Mouse (Mus musculus): ENCODE measurements around the gene Jph4. TPM values are rescaled to one million over a fixed set of nuclear protein-coding genes. Genes with fewer than 3 reads are reported as not detected.
A peak's percentile ranks its signal among the peaks of the same experiment; 100 is the strongest.

The Jph4 gene
- polyA plus RNA-seq, 1 experiment from 2014 or later = not detected

GRCm38 (mm10) chr14:55102253-55102785, 14.4 kb downstream of the Jph4 start:
- no peak for ATAC-seq (ENCODE audit: low read depth)
- WGBS (ENCODE audit: insufficient replicate concordance) = 78% methylated on average over 15 of the region's 15 CpGs
- Histone ChIP-seq H3K36me3 (ENCODE audit: control insufficient read depth, insufficient read depth) (peaks cover 9% of the 10 kb centered on the region), H3K4me3 (ENCODE audit: low read depth, low read length) (no peak overlapping the region), H3K9ac (ENCODE audit: low read depth, low read length) (no peak overlapping the region), H3K27ac (ENCODE audit: low read length) (no peak overlapping the region), H3K9me3 (replicated peaks; ENCODE audit: control insufficient read depth, low read length) (no peaks in the 10 kb centered on the region), H3K4me2 (ENCODE audit: low read depth, low read length) (no peak overlapping the region), H3K4me1 (ENCODE audit: control insufficient read depth, low read depth, low read length) (peaks cover 15% of the 10 kb centered on the region), H3K27me3 (ENCODE audit: control insufficient read depth, insufficient read depth, low read depth, low read length) (no peaks in the 10 kb centered on the region)

- peaks cover 12% of the 10 kb centered on the region for H3K4me1 ChIP-seq (ENCODE audit: control insufficient read depth, low read depth, low read length)
- H3K36me3 ChIP-seq (ENCODE audit: control insufficient read depth, insufficient read depth) = peaks cover 9% of the 10 kb centered on the region
- no peak overlapping the region for H3K27ac ChIP-seq (ENCODE audit: low read length)
- H3K9me3 ChIP-seq (replicated peaks; ENCODE audit: control insufficient read depth, low read length) = no peaks in the 10 kb centered on the region
- no peaks in the 10 kb centered on the region for H3K27me3 ChIP-seq (ENCODE audit: control insufficient read depth, insufficient read depth, low read depth, low read length)
- no peak overlapping the region for H3K9ac ChIP-seq (ENCODE audit: low read depth, low read length)
- no peak overlapping the region for H3K4me2 ChIP-seq (ENCODE audit: low read depth, low read length)
- WGBS (ENCODE audit: insufficient replicate concordance) = 47% methylated on average over 4 of the region's 4 CpGs
- ATAC-seq (ENCODE audit: low read depth) = no peak
- H3K4me3 ChIP-seq (ENCODE audit: low read depth, low read length) = no peak overlapping the region
Measured at GRCm38 (mm10) chr14:55101592-55101991, 15.1 kb downstream of the Jph4 start.

GRCm38 (mm10) chr14:55098067-55098466, 18.7 kb downstream of the Jph4 start:
- no peak for ATAC-seq (ENCODE audit: low read depth)
- WGBS (ENCODE audit: insufficient replicate concordance) = 52% methylated on average over 4 of the region's 4 CpGs
- H3K4me2 ChIP-seq (ENCODE audit: low read depth, low read length) = no peak overlapping the region

GRCm38 (mm10) chr14:55097646-55098045, 19.1 kb downstream of the Jph4 start:
- no peak overlapping the region for H3K4me2 ChIP-seq (ENCODE audit: low read depth, low read length)
- H3K9ac ChIP-seq (ENCODE audit: low read depth, low read length) = no peak overlapping the region
- no peak for ATAC-seq (ENCODE audit: low read depth)
- no peaks in the 10 kb centered on the region for H3K9me3 ChIP-seq (replicated peaks; ENCODE audit: control insufficient read depth, low read length)
- WGBS (ENCODE audit: insufficient replicate concordance) = 67% methylated on average over 10 of the region's 10 CpGs
- H3K36me3 ChIP-seq (ENCODE audit: control insufficient read depth, insufficient read depth) = peaks cover 6% of the 10 kb centered on the region
- no peaks in the 10 kb centered on the region for H3K27me3 ChIP-seq (ENCODE audit: control insufficient read depth, insufficient read depth, low read depth, low read length)
- peaks cover 18% of the 10 kb centered on the region for H3K4me1 ChIP-seq (ENCODE audit: control insufficient read depth, low read depth, low read length)
- H3K4me3 ChIP-seq (ENCODE audit: low read depth, low read length) = no peak overlapping the region
- no peak overlapping the region for H3K27ac ChIP-seq (ENCODE audit: low read length)

More at GRCm38 (mm10) chr14:55098067-55098466, 18.7 kb downstream of the Jph4 start:
- H3K9me3 ChIP-seq (replicated peaks; ENCODE audit: control insufficient read depth, low read length) = no peaks in the 10 kb centered on the region
- no peaks in the 10 kb centered on the region for H3K27me3 ChIP-seq (ENCODE audit: control insufficient read depth, insufficient read depth, low read depth, low read length)
- H3K36me3 ChIP-seq (ENCODE audit: control insufficient read depth, insufficient read depth) = peaks cover 9% of the 10 kb centered on the region
- peaks cover 18% of the 10 kb centered on the region for H3K4me1 ChIP-seq (ENCODE audit: control insufficient read depth, low read depth, low read length)
- H3K9ac ChIP-seq (ENCODE audit: low read depth, low read length) = no peak overlapping the region
- no peak overlapping the region for H3K27ac ChIP-seq (ENCODE audit: low read length)
- no peak overlapping the region for H3K4me3 ChIP-seq (ENCODE audit: low read depth, low read length)

- 71% methylated on average over 9 of the region's 9 CpGs for WGBS (ENCODE audit: insufficient replicate concordance)
- ATAC-seq (ENCODE audit: low read depth) = no peak
- Histone ChIP-seq H3K9ac (ENCODE audit: low read depth, low read length) (no peak overlapping the region), H3K4me1 (ENCODE audit: control insufficient read depth, low read depth, low read length) (peaks cover 21% of the 10 kb centered on the region), H3K4me2 (ENCODE audit: low read depth, low read length) (no peak overlapping the region), H3K36me3 (ENCODE audit: control insufficient read depth, insufficient read depth) (peaks cover 4% of the 10 kb centered on the region; the same call in 1 of the 2 replicates), H3K9me3 (replicated peaks; ENCODE audit: control insufficient read depth, low read length) (no peaks in the 10 kb centered on the region), H3K27ac (ENCODE audit: low read length) (no peak overlapping the region), H3K27me3 (ENCODE audit: control insufficient read depth, insufficient read depth, low read depth, low read length) (no peaks in the 10 kb centered on the region), H3K4me3 (ENCODE audit: low read depth, low read length) (no peak overlapping the region)
Measured at GRCm38 (mm10) chr14:55096573-55097087, 20.1 kb downstream of the Jph4 start.

GRCm38 (mm10) chr14:55095671-55096070, 21.1 kb downstream of the Jph4 start:
- no peak for ATAC-seq (ENCODE audit: low read depth)
- Histone ChIP-seq H3K27ac (ENCODE audit: low read length) (0 out of 2 replicates have a peak overlapping the region, but pooled peaks have one; percentile 13), H3K4me2 (ENCODE audit: low read depth, low read length) (peak overlapping the region; percentile 76), H3K36me3 (ENCODE audit: control insufficient read depth, insufficient read depth) (peaks cover 4% of the 10 kb centered on the region; the same call in 1 of the 2 replicates), H3K9me3 (replicated peaks; ENCODE audit: control insufficient read depth, low read length) (no peaks in the 10 kb centered on the region), H3K4me1 (ENCODE audit: control insufficient read depth, low read depth, low read length) (peaks cover 28% of the 10 kb centered on the region), H3K27me3 (ENCODE audit: control insufficient read depth, insufficient read depth, low read depth, low read length) (no peaks in the 10 kb centered on the region), H3K9ac (ENCODE audit: low read depth, low read length) (peak overlapping the region; percentile 68), H3K4me3 (ENCODE audit: low read depth, low read length) (peak overlapping the region; percentile 69)
- 49% methylated on average over 12 of the region's 12 CpGs for WGBS (ENCODE audit: insufficient replicate concordance)

- Histone ChIP-seq H3K27me3 (ENCODE audit: control insufficient read depth, insufficient read depth, low read depth, low read length) (no peaks in the 10 kb centered on the region), H3K27ac (ENCODE audit: low read length) (peak overlapping the region; percentile 65), H3K9me3 (replicated peaks; ENCODE audit: control insufficient read depth, low read length) (no peaks in the 10 kb centered on the region), H3K4me1 (ENCODE audit: control insufficient read depth, low read depth, low read length) (peaks cover 28% of the 10 kb centered on the region), H3K36me3 (ENCODE audit: control insufficient read depth, insufficient read depth) (peaks cover 4% of the 10 kb centered on the region; the same call in 1 of the 2 replicates), H3K4me2 (ENCODE audit: low read depth, low read length) (peak overlapping the region; percentile 76), H3K9ac (ENCODE audit: low read depth, low read length) (peak overlapping the region; percentile 68), H3K4me3 (ENCODE audit: low read depth, low read length) (peak overlapping the region; percentile 69)
- 52% methylated on average over 9 of the region's 9 CpGs for WGBS (ENCODE audit: insufficient replicate concordance)
- ATAC-seq (ENCODE audit: low read depth) = no peak
Measured at GRCm38 (mm10) chr14:55095263-55095662, 21.5 kb downstream of the Jph4 start.

- peaks cover 28% of the 10 kb centered on the region for H3K4me1 ChIP-seq (ENCODE audit: control insufficient read depth, low read depth, low read length)
- H3K4me3 ChIP-seq (ENCODE audit: low read depth, low read length) = peak within 1 kb of the TSS; percentile 69
- peak; percentile 47 for ATAC-seq (ENCODE audit: low read depth)
- peaks cover 4% of the 10 kb centered on the region; the same call in 1 of the 2 replicates for H3K36me3 ChIP-seq (ENCODE audit: control insufficient read depth, insufficient read depth)
- peak within 1 kb of the TSS; percentile 68 for H3K9ac ChIP-seq (ENCODE audit: low read depth, low read length)
- no peaks in the 10 kb centered on the region for H3K9me3 ChIP-seq (replicated peaks; ENCODE audit: control insufficient read depth, low read length)
- no peaks in the 10 kb centered on the region for H3K27me3 ChIP-seq (ENCODE audit: control insufficient read depth, insufficient read depth, low read depth, low read length)
- peak within 1 kb of the TSS; percentile 76 for H3K4me2 ChIP-seq (ENCODE audit: low read depth, low read length)
- under 1% methylated on average over 30 of the region's 30 CpGs for WGBS (ENCODE audit: insufficient replicate concordance)
- H3K27ac ChIP-seq (ENCODE audit: low read length) = peak within 1 kb of the TSS; percentile 65
Measured at GRCm38 (mm10) chr14:55094704-55095231, 22.0 kb downstream of the Jph4 start, which contains the start of gene Thtpa. Thtpa (plus strand) TSS chr14:55094784.

GRCm38 (mm10) chr14:55093927-55094326, 22.8 kb downstream of the Jph4 start:
- Histone ChIP-seq H3K27me3 (ENCODE audit: control insufficient read depth, insufficient read depth, low read depth, low read length) (no peaks in the 10 kb centered on the region), H3K9ac (ENCODE audit: low read depth, low read length) (no peak overlapping the region), H3K9me3 (replicated peaks; ENCODE audit: control insufficient read depth, low read length) (no peaks in the 10 kb centered on the region), H3K27ac (ENCODE audit: low read length) (no peak overlapping the region), H3K4me1 (ENCODE audit: control insufficient read depth, low read depth, low read length) (peaks cover 28% of the 10 kb centered on the region), H3K4me3 (ENCODE audit: low read depth, low read length) (peak overlapping the region; percentile 69), H3K36me3 (ENCODE audit: control insufficient read depth, insufficient read depth) (peaks cover 4% of the 10 kb centered on the region; the same call in 1 of the 2 replicates), H3K4me2 (ENCODE audit: low read depth, low read length) (peak overlapping the region; percentile 76)
- ATAC-seq (ENCODE audit: low read depth) = no peak
- 46% methylated on average over 6 of the region's 6 CpGs for WGBS (ENCODE audit: insufficient replicate concordance)
